Mouse (Mus musculus) small intestine, adult 2 months (tissue): ENCODE measurements around the gene Ndufa8. TPM values are rescaled to one million over a fixed set of nuclear protein-coding genes. Genes with fewer than 3 reads are reported as not detected.
A peak's percentile ranks its signal among the peaks of the same experiment; 100 is the strongest.

Experiments
- H3K27ac ChIP-seq: fragments of 200-500 bp; 2 replicates; pipeline ENCODE4 v1.5.1; 2012; ENCODE audit warnings: low read depth, low read length, control low read depth, inconsistent platforms; ENCODE audit not compliant: insufficient read depth
- H3K27me3 ChIP-seq: fragments of 200-500 bp; 2 replicates; pipeline ENCODE4 v1.6.1; 2012; ENCODE audit warnings: mild to moderate bottlenecking, moderate library complexity, low read length, inconsistent platforms; ENCODE audit not compliant: control insufficient read depth, insufficient read depth
- H3K36me3 ChIP-seq: fragments of 200-500 bp; 2 replicates; pipeline ENCODE4 v1.6.1; 2012; ENCODE audit warnings: mild to moderate bottlenecking, low read length, control low read depth, inconsistent platforms; ENCODE audit not compliant: control insufficient read depth, insufficient read depth
- H3K4me1 ChIP-seq: fragments of 200-500 bp; 2 replicates; pipeline ENCODE4 v1.6.1; 2012; ENCODE audit warnings: low read length, inconsistent platforms, mixed read lengths; ENCODE audit not compliant: control insufficient read depth, insufficient read depth, insufficient read length
- H3K4me3 ChIP-seq: fragments of 200-500 bp; 2 replicates; pipeline ENCODE4 v1.5.1; 2012; ENCODE audit warnings: low read depth, mild to moderate bottlenecking, control low read depth, inconsistent platforms, low read length, moderate library complexity
- CTCF ChIP-seq: fragments of 200-500 bp; IDR thresholded peaks from 2 replicates; pipeline ENCODE4 v1.5.1; 2012; ENCODE audit warnings: low read depth, mild to moderate bottlenecking, control low read depth, inconsistent platforms, low read length, moderate library complexity, mixed read lengths; ENCODE audit not compliant: insufficient replicate concordance, insufficient read length; ENCODE audit errors: extremely low read depth
- POLR2A ChIP-seq: fragments of 200-500 bp; IDR thresholded peaks from 2 replicates; pipeline ENCODE4 v1.6.1; 2012; ENCODE audit warnings: low read depth, mild to moderate bottlenecking, control low read depth, inconsistent platforms, low read length, moderate library complexity
- WGBS: fragments of 180-500 bp; shearing (Covaris S2); methylation state at CpG from one replicate; pipeline ENCODE4 v1.1.7; 2018; 5-methylcytosine and 5-hydroxymethylcytosine counted together
- polyA plus RNA-seq: library from polyadenylated mRNA; depleted of rRNA; stranded (reverse); fragments of >200 nt; gene quantifications from 2 replicates; pipeline ENCODE4 v1.2.3, GENCODE M21; 2012

Ndufa8 gene
- polyA plus RNA-seq, 1 experiment = 86.0 TPM

- no peak overlapping the region for H3K27ac ChIP-seq
- no peaks in the 10 kb centered on the region for H3K4me1 ChIP-seq
- H3K4me3 ChIP-seq = no peak overlapping the region
- peaks cover 3% of the 10 kb centered on the region; the same call in 1 of the 2 replicates for H3K27me3 ChIP-seq
- WGBS = 30% methylated on average over 3 of the region's 3 CpGs
- no peaks in the 10 kb centered on the region for H3K36me3 ChIP-seq
- TF ChIP-seq CTCF = no peak
- TF ChIP-seq POLR2A = no peak
Measured at GRCm38 (mm10) chr2:36073781-36074180, 24.6 kb upstream of the Ndufa8 start.

- H3K4me1 ChIP-seq = no peaks in the 10 kb centered on the region
- WGBS = 39% methylated on average over 8 of the region's 8 CpGs
- H3K36me3 ChIP-seq = no peaks in the 10 kb centered on the region
- H3K4me3 ChIP-seq = no peak overlapping the region
- no peak overlapping the region for H3K27ac ChIP-seq
- TF ChIP-seq POLR2A (no peak), CTCF (no peak)
- H3K27me3 ChIP-seq = no peaks in the 10 kb centered on the region; the same call in 1 of the 2 replicates
Measured at GRCm38 (mm10) chr2:36071660-36072305, 22.6 kb upstream of the Ndufa8 start.

- H3K4me1 ChIP-seq = no peaks in the 10 kb centered on the region
- H3K4me3 ChIP-seq = no peak overlapping the region
- no peak for TF ChIP-seq CTCF
- TF ChIP-seq POLR2A = no peak
- no peak overlapping the region for H3K27ac ChIP-seq
- 75% methylated on average over 9 of the region's 9 CpGs for WGBS
- H3K27me3 ChIP-seq = no peaks in the 10 kb centered on the region
- no peaks in the 10 kb centered on the region for H3K36me3 ChIP-seq
Measured at GRCm38 (mm10) chr2:36067132-36067531, 17.9 kb upstream of the Ndufa8 start.

- Histone ChIP-seq H3K4me1 (no peaks in the 10 kb centered on the region), H3K27ac (no peak overlapping the region), H3K27me3 (no peaks in the 10 kb centered on the region; the same call in 1 of the 2 replicates), H3K4me3 (no peak overlapping the region), H3K36me3 (no peaks in the 10 kb centered on the region)
- WGBS = 65% methylated on average over 5 of the region's 5 CpGs
- TF ChIP-seq POLR2A (no peak), CTCF (no peak)
Measured at GRCm38 (mm10) chr2:36061409-36061808, 12.2 kb upstream of the Ndufa8 start.

GRCm38 (mm10) chr2:36056248-36056647, 7.0 kb upstream of the Ndufa8 start:
- Histone ChIP-seq H3K36me3 (no peaks in the 10 kb centered on the region), H3K4me1 (no peaks in the 10 kb centered on the region), H3K4me3 (no peak overlapping the region), H3K27ac (no peak overlapping the region), H3K27me3 (no peaks in the 10 kb centered on the region; the same call in 1 of the 2 replicates)
- 55% methylated on average over 3 of the region's 3 CpGs for WGBS
- TF ChIP-seq POLR2A (no peak), CTCF (no peak)

GRCm38 (mm10) chr2:36053249-36053648, 4.0 kb upstream of the Ndufa8 start:
- Histone ChIP-seq H3K27me3 (no peaks in the 10 kb centered on the region; the same call in 1 of the 2 replicates), H3K36me3 (no peaks in the 10 kb centered on the region), H3K27ac (no peak overlapping the region), H3K4me1 (peaks cover 4% of the 10 kb centered on the region; the same call in 1 of the 2 replicates), H3K4me3 (no peak overlapping the region)
- no peak for TF ChIP-seq POLR2A
- no peak for TF ChIP-seq CTCF
- 62% methylated on average over 3 of the region's 3 CpGs for WGBS

GRCm38 (mm10) chr2:36049567-36049954, 355 bp upstream of the Ndufa8 start:
- H3K27me3 ChIP-seq = no peaks in the 10 kb centered on the region
- H3K27ac ChIP-seq = no peak overlapping the region
- H3K4me3 ChIP-seq = peak overlapping the region; percentile 78; the same call in 1 of the 2 replicates
- H3K4me1 ChIP-seq = peaks cover 4% of the 10 kb centered on the region; the same call in 1 of the 2 replicates
- TF ChIP-seq CTCF (no peak), POLR2A (no peak)
- WGBS = 36% methylated on average over 10 of the region's 10 CpGs
- no peaks in the 10 kb centered on the region for H3K36me3 ChIP-seq
